In the genomic region with DNA sequence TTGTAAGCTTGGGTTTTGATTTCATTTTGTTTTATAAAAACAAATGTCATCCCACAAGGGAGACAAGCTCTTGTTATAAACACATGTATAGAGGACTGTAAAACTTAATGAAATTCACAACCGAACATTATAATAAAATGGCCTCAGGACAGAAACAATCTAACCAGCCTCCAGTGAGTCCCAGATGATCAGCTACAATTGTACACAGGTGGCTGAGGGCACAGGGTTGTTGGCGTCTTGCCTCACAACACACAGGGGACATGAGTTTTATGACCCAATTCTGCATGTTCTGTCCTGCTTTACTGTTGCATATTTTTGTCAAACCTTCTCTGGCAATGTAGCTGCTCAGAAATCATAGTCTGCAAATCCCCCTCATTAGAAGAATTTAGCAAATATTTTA, we compare ENCODE assay signal across 14 mouse cellular contexts.
"Had no signal": no experiment of that assay in that cellular context is flagged by ENCODE, and none has a peak within 500 bp of the region (broad histone marks: within the 10 kb centered on the region; RNA-seq: fewer than 3 reads in every experiment).

No protein-coding gene starts in this region.

- H3K27ac ChIP-seq: limb, embryonic 15.5 days; liver, embryonic 12.5 days; stomach, embryonic 15.5 days had no signal

- H3K27me3 ChIP-seq: limb, embryonic 15.5 days; liver, embryonic 12.5 days; stomach, embryonic 15.5 days had no signal

- H3K9ac ChIP-seq: limb, embryonic 15.5 days; liver, embryonic 12.5 days; lung, embryonic 14.5 days; stomach, embryonic 15.5 days had no signal

- H3K4me3 ChIP-seq: limb, embryonic 15.5 days; liver, embryonic 12.5 days; stomach, embryonic 15.5 days had no signal

- ATAC-seq: intestine, postnatal 0 days; liver, embryonic 12.5 days; midbrain, embryonic 16.5 days had no signal

- H3K36me3 ChIP-seq: limb, embryonic 15.5 days; liver, embryonic 12.5 days; stomach, embryonic 15.5 days had no signal

- H3K4me1 ChIP-seq: liver, embryonic 12.5 days; stomach, embryonic 15.5 days had no signal

- H3K4me2 ChIP-seq: limb, embryonic 15.5 days; liver, embryonic 12.5 days; lung, embryonic 14.5 days; midbrain, embryonic 11.5 days; stomach, embryonic 15.5 days had no signal

- H3K9me3 ChIP-seq: limb, embryonic 15.5 days; liver, embryonic 12.5 days; stomach, embryonic 15.5 days had no signal

- DNase-seq: kidney, adult 8-10 months; kidney, postnatal 25 days; lung, embryonic 14.5 days; lung, postnatal 10 days; lung, postnatal 4 days; right cerebral cortex, postnatal 14 days; thymus, adult 2 months; thymus, postnatal 25 days had no signal
